Mouse (Mus musculus): ENCODE measurements around the gene Ifitm5. TPM values are rescaled to one million over a fixed set of nuclear protein-coding genes. Genes with fewer than 3 reads are reported as not detected.

Gene Ifitm5
- polyA plus RNA-seq, 2 experiments = 30.9 to 44.3 TPM

GRCm38 (mm10) chr7:140953800-140954732 lies 4.0 kb upstream of the Ifitm5 start:
- Histone ChIP-seq H3K4me1 (ENCODE audit: control insufficient read depth, insufficient read depth, low read length) (peaks cover 61% of the 10 kb centered on the region), H3K4me2 (replicated peaks; ENCODE audit: low read depth, low read length, severe bottlenecking) (peak overlapping the region; percentile 86), H3K27ac (replicated peaks; ENCODE audit: low read depth, low read length) (0 out of 2 replicates have a peak overlapping the region, but pooled peaks have one; percentile 26), H3K27me3 (ENCODE audit: control insufficient read depth, insufficient read depth, low read length) (no peaks in the 10 kb centered on the region), H3K4me3 (replicated peaks; ENCODE audit: low read length) (peak overlapping the region; percentile 67), H3K9ac (ENCODE audit: low read depth, low read length, severe bottlenecking) (peak overlapping the region; percentile 72), H3K36me3 (ENCODE audit: control insufficient read depth, insufficient read depth, low read length) (peaks cover 25% of the 10 kb centered on the region), H3K9me3 (ENCODE audit: control insufficient read depth, low read length) (no peaks in the 10 kb centered on the region)
- ATAC-seq (ENCODE audit: low FRiP score, low read depth) = no peak
- no peak for TF ChIP-seq POLR2A (IDR thresholded peaks at IDR 0.05; ENCODE audit: borderline replicate concordance, extremely low read depth, insufficient read depth, insufficient read length)
- no peak for DNase-seq (ENCODE audit: low spot score)
- 45% methylated on average over 15 of the region's 15 CpGs for WGBS

DNA sequence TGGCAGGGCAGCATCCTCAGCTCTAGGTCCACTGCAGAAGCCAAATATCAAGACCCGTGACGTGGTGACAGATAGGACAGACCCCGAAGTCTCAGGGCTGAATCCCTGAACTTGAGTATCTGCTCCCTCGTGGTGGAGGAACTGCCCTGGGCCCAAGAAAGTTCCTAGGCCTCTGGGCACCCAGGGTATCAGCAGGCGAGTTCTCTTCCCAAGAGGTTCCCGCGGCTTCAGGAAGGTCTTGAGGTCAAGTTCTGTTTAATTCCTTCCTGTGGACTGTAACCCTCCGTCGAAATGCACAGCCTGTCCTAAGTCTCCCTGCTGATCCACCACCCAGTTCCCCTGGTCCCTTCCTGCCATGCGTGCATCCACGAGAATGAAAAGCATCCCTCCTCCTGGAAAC lies 3.0 kb upstream of the Ifitm5 start:
- Histone ChIP-seq H3K9ac (ENCODE audit: low read depth, low read length, severe bottlenecking) (no peak overlapping the region), H3K4me1 (ENCODE audit: control insufficient read depth, insufficient read depth, low read length) (peaks cover 61% of the 10 kb centered on the region), H3K9me3 (ENCODE audit: control insufficient read depth, low read length) (no peaks in the 10 kb centered on the region), H3K36me3 (ENCODE audit: control insufficient read depth, insufficient read depth, low read length) (peaks cover 34% of the 10 kb centered on the region), H3K27me3 (ENCODE audit: control insufficient read depth, insufficient read depth, low read length) (no peaks in the 10 kb centered on the region), H3K4me2 (replicated peaks; ENCODE audit: low read depth, low read length, severe bottlenecking) (peak overlapping the region; percentile 86), H3K27ac (replicated peaks; ENCODE audit: low read depth, low read length) (no peak overlapping the region), H3K4me3 (replicated peaks; ENCODE audit: low read length) (no peak overlapping the region)
- WGBS = 80% methylated on average over 11 of the region's 11 CpGs
- no peak for ATAC-seq (ENCODE audit: low FRiP score, low read depth)
- no peak for DNase-seq (ENCODE audit: low spot score)
- TF ChIP-seq POLR2A (IDR thresholded peaks at IDR 0.05; ENCODE audit: borderline replicate concordance, extremely low read depth, insufficient read depth, insufficient read length) = no peak

DNA sequence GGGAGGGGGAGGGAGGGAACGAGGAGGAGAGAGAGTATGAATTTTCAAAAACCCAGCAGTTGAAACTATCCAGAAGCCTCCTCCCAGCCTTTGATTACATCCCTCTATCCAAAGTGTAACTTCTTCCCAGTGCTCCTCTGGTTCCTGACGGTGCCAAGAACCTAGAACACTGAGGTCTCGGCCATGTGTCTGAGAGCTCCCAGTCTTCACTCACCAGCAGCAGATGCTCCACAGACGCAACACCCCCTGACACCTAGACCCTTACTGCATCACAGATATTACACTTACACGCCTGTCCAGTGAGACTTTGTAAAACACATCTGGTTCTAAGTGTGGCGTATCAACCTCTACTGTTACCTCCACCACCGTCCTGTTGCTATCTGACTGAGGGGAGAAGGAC lies 2.4 kb upstream of the Ifitm5 start:
- ATAC-seq (ENCODE audit: low FRiP score, low read depth) (no peak), DNase-seq (ENCODE audit: low spot score) (no peak)
- Histone ChIP-seq H3K36me3 (ENCODE audit: control insufficient read depth, insufficient read depth, low read length) (peaks cover 40% of the 10 kb centered on the region), H3K27me3 (ENCODE audit: control insufficient read depth, insufficient read depth, low read length) (no peaks in the 10 kb centered on the region), H3K4me1 (ENCODE audit: control insufficient read depth, insufficient read depth, low read length) (peaks cover 61% of the 10 kb centered on the region), H3K9ac (ENCODE audit: low read depth, low read length, severe bottlenecking) (no peak overlapping the region), H3K9me3 (ENCODE audit: control insufficient read depth, low read length) (no peaks in the 10 kb centered on the region), H3K4me2 (replicated peaks; ENCODE audit: low read depth, low read length, severe bottlenecking) (peak overlapping the region; percentile 3; the same call in 1 of the 2 replicates), H3K27ac (replicated peaks; ENCODE audit: low read depth, low read length) (no peak overlapping the region), H3K4me3 (replicated peaks; ENCODE audit: low read length) (no peak overlapping the region)
- no peak for TF ChIP-seq POLR2A (IDR thresholded peaks at IDR 0.05; ENCODE audit: borderline replicate concordance, extremely low read depth, insufficient read depth, insufficient read length)
- 64% methylated on average over 7 of the region's 7 CpGs for WGBS

DNA sequence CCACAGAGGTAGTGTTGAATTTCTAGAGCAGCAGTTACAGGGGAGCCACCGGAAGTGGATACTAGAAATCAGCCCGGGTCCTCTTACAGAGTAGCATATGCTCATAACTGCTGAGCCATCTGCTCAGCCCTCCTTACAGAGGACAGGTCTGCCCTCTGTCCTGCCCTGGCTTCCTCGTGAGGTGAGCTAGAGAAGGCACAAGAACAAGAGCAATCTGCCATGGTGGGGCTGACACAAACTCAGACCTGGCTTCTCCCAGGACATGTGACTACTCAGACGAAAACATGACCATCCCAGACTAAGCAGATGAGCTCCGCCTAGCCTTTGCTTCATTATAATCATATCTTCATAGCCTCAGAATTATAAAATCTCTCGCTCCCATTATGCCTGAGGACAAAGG lies 1.7 kb upstream of the Ifitm5 start:
- Histone ChIP-seq H3K9me3 (ENCODE audit: control insufficient read depth, low read length) (no peaks in the 10 kb centered on the region), H3K27me3 (ENCODE audit: control insufficient read depth, insufficient read depth, low read length) (no peaks in the 10 kb centered on the region), H3K4me2 (replicated peaks; ENCODE audit: low read depth, low read length, severe bottlenecking) (no peak overlapping the region), H3K27ac (replicated peaks; ENCODE audit: low read depth, low read length) (peak overlapping the region; percentile 49; the same call in 1 of the 2 replicates), H3K4me3 (replicated peaks; ENCODE audit: low read length) (no peak overlapping the region), H3K4me1 (ENCODE audit: control insufficient read depth, insufficient read depth, low read length) (peaks cover 56% of the 10 kb centered on the region), H3K9ac (ENCODE audit: low read depth, low read length, severe bottlenecking) (no peak overlapping the region), H3K36me3 (ENCODE audit: control insufficient read depth, insufficient read depth, low read length) (peaks cover 47% of the 10 kb centered on the region)
- 60% methylated on average over 6 of the region's 6 CpGs for WGBS
- TF ChIP-seq POLR2A (IDR thresholded peaks at IDR 0.05; ENCODE audit: borderline replicate concordance, extremely low read depth, insufficient read depth, insufficient read length) = no peak
- DNase-seq (ENCODE audit: low spot score) (no peak), ATAC-seq (ENCODE audit: low FRiP score, low read depth) (no peak)

DNA sequence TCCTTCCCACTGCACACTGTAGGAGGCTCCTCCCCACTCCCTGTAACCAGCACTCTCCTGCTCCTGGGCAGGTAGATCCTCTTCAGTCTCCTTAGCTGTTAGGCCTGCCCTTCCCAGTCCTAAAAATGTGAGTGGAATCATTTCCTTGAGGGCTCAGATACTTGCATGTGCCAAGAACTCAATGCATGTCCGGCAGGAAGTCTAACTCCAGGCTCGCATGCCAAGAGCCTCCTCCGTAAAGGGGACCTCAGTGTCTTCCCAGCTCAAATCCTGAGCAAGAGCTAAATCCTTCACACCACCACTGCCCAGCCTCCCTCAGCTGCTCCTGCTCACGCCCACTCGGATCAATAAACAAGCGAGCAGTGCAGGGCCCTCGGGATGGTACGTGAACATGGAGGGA lies 960 bp upstream of the Ifitm5 start:
- no peak for TF ChIP-seq POLR2A (IDR thresholded peaks at IDR 0.05; ENCODE audit: borderline replicate concordance, extremely low read depth, insufficient read depth, insufficient read length)
- H3K4me3 ChIP-seq (replicated peaks; ENCODE audit: low read length) = no peak overlapping the region
- no peaks in the 10 kb centered on the region for H3K27me3 ChIP-seq (ENCODE audit: control insufficient read depth, insufficient read depth, low read length)
- DNase-seq (ENCODE audit: low spot score) = no peak
- peak overlapping the region; percentile 3; the same call in 1 of the 2 replicates for H3K9ac ChIP-seq (ENCODE audit: low read depth, low read length, severe bottlenecking)
- WGBS = 28% methylated on average over 8 of the region's 8 CpGs
- H3K4me2 ChIP-seq (replicated peaks; ENCODE audit: low read depth, low read length, severe bottlenecking) = 0 out of 2 replicates have a peak overlapping the region, but pooled peaks have one; percentile 17
- H3K36me3 ChIP-seq (ENCODE audit: control insufficient read depth, insufficient read depth, low read length) = peaks cover 53% of the 10 kb centered on the region
- peak overlapping the region; percentile 49 for H3K27ac ChIP-seq (replicated peaks; ENCODE audit: low read depth, low read length)
- ATAC-seq (ENCODE audit: low FRiP score, low read depth) = no peak
- peaks cover 49% of the 10 kb centered on the region for H3K4me1 ChIP-seq (ENCODE audit: control insufficient read depth, insufficient read depth, low read length)
- no peaks in the 10 kb centered on the region for H3K9me3 ChIP-seq (ENCODE audit: control insufficient read depth, low read length)
